Mouse (Mus musculus) testis, adult 2 months (tissue): ENCODE measurements around the gene Pgs1. TPM values are rescaled to one million over a fixed set of nuclear protein-coding genes. Genes with fewer than 3 reads are reported as not detected.
A peak's percentile ranks its signal among the peaks of the same experiment; 100 is the strongest.

ENCODE experiments used
- H3K27ac ChIP-seq: fragments of 200-500 bp; 2 replicates; pipeline ENCODE4 v1.5.1; 2012; ENCODE audit warnings: low read depth, low read length; ENCODE audit not compliant: control insufficient read depth, insufficient read depth
- H3K27me3 ChIP-seq: fragments of 200-500 bp; 2 replicates; pipeline ENCODE4 v1.6.1; 2012; ENCODE audit warnings: mild to moderate bottlenecking, low read length, moderate library complexity; ENCODE audit not compliant: control insufficient read depth, insufficient read depth
- H3K36me3 ChIP-seq: fragments of 200-500 bp; 2 replicates; pipeline ENCODE4 v1.6.1; 2012; ENCODE audit warnings: mild to moderate bottlenecking, low read length; ENCODE audit not compliant: control insufficient read depth, insufficient read depth
- H3K4me1 ChIP-seq: fragments of 200-500 bp; 2 replicates; pipeline ENCODE4 v1.6.1; 2012; ENCODE audit warnings: low read length; ENCODE audit not compliant: control insufficient read depth, insufficient read depth
- H3K4me3 ChIP-seq: fragments of 200-500 bp; 2 replicates; pipeline ENCODE4 v1.5.1; 2012; ENCODE audit warnings: low read depth, mild to moderate bottlenecking, low read length, moderate library complexity, mixed read lengths; ENCODE audit not compliant: control insufficient read depth
- CTCF ChIP-seq: fragments of 200-500 bp; IDR thresholded peaks from 2 replicates; pipeline ENCODE4 v1.5.1; 2012; ENCODE audit warnings: low read depth, mild to moderate bottlenecking, inconsistent platforms, low read length, moderate library complexity; ENCODE audit not compliant: control insufficient read depth, insufficient read depth, insufficient replicate concordance
- POLR2A ChIP-seq: fragments of 200-500 bp; IDR thresholded peaks from 2 replicates; pipeline ENCODE4 v1.6.1; 2012; ENCODE audit warnings: low read depth, mild to moderate bottlenecking, inconsistent platforms, low read length, moderate library complexity; ENCODE audit not compliant: control insufficient read depth
- polyA plus RNA-seq: library from polyadenylated mRNA; depleted of rRNA; stranded (reverse); fragments of >200 nt; gene quantifications from 2 replicates; pipeline ENCODE4 v1.2.3, GENCODE M21; 2012

Pgs1 gene
- polyA plus RNA-seq, 1 experiment = 55.3 TPM

- Histone ChIP-seq H3K27ac (no peak overlapping the region), H3K4me1 (peaks cover 4% of the 10 kb centered on the region), H3K27me3 (no peaks in the 10 kb centered on the region), H3K36me3 (no peaks in the 10 kb centered on the region), H3K4me3 (no peak overlapping the region)
- TF ChIP-seq POLR2A (no peak), CTCF (no peak)
These were observed 39.7 kb upstream of the Pgs1 start for GRCm38 (mm10) chr11:117946195-117946979.

GRCm38 (mm10) chr11:117946996-117947419 is 39.1 kb upstream of the Pgs1 start:
- Histone ChIP-seq H3K4me1 (peaks cover 4% of the 10 kb centered on the region), H3K27me3 (no peaks in the 10 kb centered on the region)
- TF ChIP-seq POLR2A = no peak
- TF ChIP-seq CTCF = no peak

GRCm38 (mm10) chr11:117949392-117950091 is 36.5 kb upstream of the Pgs1 start:
- Histone ChIP-seq H3K4me1 (peaks cover 4% of the 10 kb centered on the region), H3K27me3 (no peaks in the 10 kb centered on the region), H3K36me3 (no peaks in the 10 kb centered on the region), H3K4me3 (peak overlapping the region; percentile 33), H3K27ac (0 out of 2 replicates have a peak overlapping the region, but pooled peaks have one; percentile 16)
- no peak for TF ChIP-seq POLR2A
- no peak for TF ChIP-seq CTCF

More at GRCm38 (mm10) chr11:117946996-117947419, 39.1 kb upstream of the Pgs1 start:
- Histone ChIP-seq H3K4me3 (no peak overlapping the region), H3K36me3 (no peaks in the 10 kb centered on the region), H3K27ac (no peak overlapping the region)

GRCm38 (mm10) chr11:117951391-117951790 is 34.7 kb upstream of the Pgs1 start:
- peaks cover 10% of the 10 kb centered on the region for H3K4me1 ChIP-seq
- no peak overlapping the region for H3K27ac ChIP-seq
- H3K27me3 ChIP-seq = no peaks in the 10 kb centered on the region
- no peak overlapping the region for H3K4me3 ChIP-seq
- TF ChIP-seq POLR2A (no peak), CTCF (no peak)
- H3K36me3 ChIP-seq = no peaks in the 10 kb centered on the region

DNA sequence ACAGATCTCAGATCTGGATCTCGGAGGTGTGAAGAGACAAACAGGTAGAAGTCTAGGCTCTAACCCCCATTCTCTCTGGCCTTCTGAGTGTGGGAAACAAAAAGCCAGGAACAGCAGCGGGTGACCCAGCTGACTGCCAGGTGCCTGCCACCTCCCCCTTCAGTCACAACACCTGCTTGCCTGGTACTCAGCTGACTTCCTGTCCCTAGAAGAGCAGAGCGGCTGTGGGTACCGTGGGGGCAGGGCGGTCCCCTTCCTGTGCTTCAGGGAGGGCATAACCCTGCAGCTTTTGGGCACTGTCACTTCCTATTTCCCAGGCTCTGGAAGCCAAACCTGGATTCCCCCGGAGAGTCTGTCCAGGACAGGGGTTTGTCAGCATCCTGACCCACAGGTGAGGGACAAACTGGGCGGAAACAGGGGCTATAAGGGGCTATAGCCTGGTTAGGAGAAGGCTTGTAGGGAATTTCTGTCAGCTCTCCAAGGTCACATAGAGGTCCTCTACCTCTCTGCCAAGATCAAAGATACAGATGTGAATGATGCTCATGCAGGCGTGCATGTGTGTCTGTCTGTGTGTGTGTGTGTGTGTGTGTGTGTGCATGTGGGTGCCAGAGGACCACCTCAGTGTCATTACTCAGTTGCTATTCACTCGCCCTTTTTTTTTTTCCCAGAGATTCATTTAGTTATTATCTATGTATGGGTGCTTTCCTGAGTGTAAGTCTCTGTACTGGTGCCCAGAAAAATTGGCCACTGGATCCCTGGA is 33.7 kb upstream of the Pgs1 start:
- Histone ChIP-seq H3K4me3 (no peak overlapping the region), H3K36me3 (no peaks in the 10 kb centered on the region), H3K27me3 (no peaks in the 10 kb centered on the region), H3K4me1 (peaks cover 10% of the 10 kb centered on the region), H3K27ac (no peak overlapping the region)
- no peak for TF ChIP-seq POLR2A
- no peak for TF ChIP-seq CTCF

GRCm38 (mm10) chr11:117954094-117954493 is 32.0 kb upstream of the Pgs1 start:
- Histone ChIP-seq H3K4me1 (peaks cover 10% of the 10 kb centered on the region), H3K27ac (no peak overlapping the region), H3K27me3 (no peaks in the 10 kb centered on the region), H3K36me3 (no peaks in the 10 kb centered on the region), H3K4me3 (no peak overlapping the region)
- TF ChIP-seq CTCF (no peak), POLR2A (no peak)

DNA sequence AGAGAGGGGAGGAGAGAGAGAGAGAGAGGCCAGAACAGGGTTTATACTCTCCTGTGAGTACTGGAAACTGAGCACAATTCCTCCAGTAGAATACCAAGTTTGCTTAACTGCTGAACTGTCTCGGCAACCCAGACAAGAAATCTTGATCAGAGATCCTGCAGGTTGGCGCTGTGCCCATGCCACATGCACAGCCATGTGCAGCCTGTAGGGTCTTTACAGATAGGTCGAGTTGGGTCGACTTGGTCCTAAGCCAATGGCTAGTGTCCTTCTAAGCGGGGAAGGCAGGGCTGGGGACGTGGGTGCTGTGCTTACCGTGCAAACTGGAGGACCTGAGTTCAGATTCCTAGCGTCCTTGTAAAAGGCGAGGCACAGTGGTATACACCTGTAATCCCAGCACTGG is 31.3 kb upstream of the Pgs1 start:
- H3K4me1 ChIP-seq = peaks cover 9% of the 10 kb centered on the region
- no peaks in the 10 kb centered on the region for H3K36me3 ChIP-seq
- TF ChIP-seq POLR2A (no peak), CTCF (no peak)
- no peaks in the 10 kb centered on the region for H3K27me3 ChIP-seq
- no peak overlapping the region for H3K4me3 ChIP-seq
- H3K27ac ChIP-seq = no peak overlapping the region
